ENCODE assay signal across 8 mouse cellular contexts in the genomic region with DNA sequence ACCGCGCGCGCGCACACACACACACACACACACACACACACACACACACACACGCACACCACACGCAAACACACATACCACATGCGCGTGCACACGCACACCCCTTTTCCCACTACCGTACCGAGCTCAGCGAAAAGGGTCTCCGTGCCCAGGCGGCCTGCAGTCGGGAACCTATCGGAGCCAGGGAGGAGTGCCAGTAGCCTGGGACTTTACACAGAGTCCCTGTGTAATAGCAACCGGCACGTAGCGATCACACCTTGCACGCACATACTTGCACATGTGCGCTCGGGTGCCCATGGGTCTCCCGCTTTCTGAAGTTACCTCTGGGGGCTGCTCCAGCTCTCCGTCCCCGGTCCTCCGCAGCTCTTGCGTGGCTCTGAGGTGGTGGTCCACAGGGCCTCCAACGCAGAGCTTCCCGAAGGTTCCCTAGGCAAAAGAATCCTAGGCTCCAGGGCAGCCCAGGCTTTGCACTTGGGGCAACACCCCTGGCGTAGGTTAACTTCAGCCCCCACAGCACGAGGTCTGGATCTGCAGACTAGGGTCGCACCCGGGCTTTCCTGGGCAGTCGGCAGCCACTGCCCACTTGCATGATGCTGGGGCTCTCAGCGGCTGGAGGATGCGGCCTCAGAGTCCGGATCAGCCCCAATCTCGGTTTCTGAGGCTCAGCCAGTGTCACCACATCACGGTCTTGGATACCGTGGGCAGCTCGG. TPM values are rescaled to one million over a fixed set of nuclear protein-coding genes. Genes with fewer than 3 reads are reported as not detected.
DNase-seq lines count a peak whose midpoint lies in the region; ATAC-seq lines count a peak whose summit lies in the region.

No protein-coding gene starts in this region.

- WGBS in midbrain, embryonic 11.5 days: under 1% methylated on average over 40 of the region's 42 CpGs

- H3K4me3 ChIP-seq in midbrain, embryonic 11.5 days (ENCODE audit: low read depth, low read length): peak overlapping the region; percentile 34

- intact Hi-C loops in left cerebral cortex, postnatal 4 days (cut with DNase I): no loop called here

- peaks cover 6% of the 10 kb centered on the region for H3K4me1 ChIP-seq in midbrain, embryonic 11.5 days (ENCODE audit: control insufficient read depth, insufficient read depth, low read length)

- peak; percentile 7 to 17; a peak in 1 of 4 replicates for ATAC-seq in hematopoietic stem cell, adult 5-6 weeks (replicated peaks in 1 of 2; ENCODE audit: insufficient read depth in 1 of 2, low FRiP score in 2 of 2, low TSS enrichment in 1 of 2, low read depth in 1 of 2, poor library complexity in 2 of 2, severe bottlenecking in 2 of 2)
- ATAC-seq in midbrain, embryonic 11.5 days (ENCODE audit: low FRiP score): peak; percentile 76

- no peak overlapping the region for H3K27ac ChIP-seq in midbrain, embryonic 11.5 days (ENCODE audit: low read depth, low read length)

- no peaks in the 10 kb centered on the region for H3K36me3 ChIP-seq in midbrain, embryonic 11.5 days (ENCODE audit: control insufficient read depth, insufficient read depth, low read length)

- DNase-seq in left cerebral cortex, postnatal 4 days: peak; percentile 36
- no peak for DNase-seq in left cerebral cortex, adult 8-10 months (ENCODE audit: low spot score in 2 of 2)
- peak; percentile 67 to 72 for DNase-seq in cerebellum, postnatal 14 days
- peak; percentile 94 for DNase-seq in midbrain, embryonic 11.5 days (ENCODE audit: low spot score, missing footprints)
- no peak for DNase-seq in testis, postnatal 10 days (ENCODE audit: low spot score)
- no peak for DNase-seq in kidney, postnatal 25 days
- DNase-seq in thymus, postnatal 36 days: no peak

- H3K4me2 ChIP-seq in midbrain, embryonic 11.5 days: peak overlapping the region; percentile 95

- H3K27me3 ChIP-seq in midbrain, embryonic 11.5 days (ENCODE audit: control insufficient read depth, insufficient read depth, low read length): peaks cover 29% of the 10 kb centered on the region

- H3K9ac ChIP-seq in midbrain, embryonic 11.5 days (ENCODE audit: low read length): peak overlapping the region; percentile 55

- no peaks in the 10 kb centered on the region for H3K9me3 ChIP-seq in midbrain, embryonic 11.5 days (ENCODE audit: control insufficient read depth, low read length)

RNA-seq across cellular contexts. Expression of gene Minar1, which starts 0.5 kb away (rescaled TPM):
- 10 to 100 TPM; 22.6 to 26.9 TPM for total RNA-seq in left cerebral cortex, postnatal 4 days (2021)
- 1 to 10 TPM; 7.6 to 8.0 (median 7.9) TPM for total RNA-seq in left cerebral cortex, adult 8-10 months (2022)
- total RNA-seq in hematopoietic stem cell, adult 5-6 weeks (2017): not detected in 2 replicates
- polyA plus RNA-seq in midbrain, embryonic 11.5 days (2014; fragmentation: Nextera tagmentation; extraction: Ambion mirVana): 0.01 and 0.12 TPM in 2 replicates

Comparison
In these comparisons a context has a peak if more than half of its experiments do, and no peak if none do; other contexts are left out.
1. DNase-seq: peak in left cerebral cortex, postnatal 4 days (single experiment), cerebellum, postnatal 14 days (2 of 2) and midbrain, embryonic 11.5 days (single experiment); none in left cerebral cortex, adult 8-10 months (0 of 2), testis, postnatal 10 days (single experiment), kidney, postnatal 25 days (0 of 2) and thymus, postnatal 36 days (0 of 2).